Mouse (Mus musculus) cerebellum, adult 2 months (tissue): ENCODE measurements at regions not wholly inside any gene's neighbourhood (a gene's known extent, or its start where the extent isn't known, plus 50 kb on each side); places are given as distances from the start of the nearest gene placed in this dataset.

Source experiments
- DNase-seq, 2 experiments: peaks; one replicate each; pipeline ENCODE4 v3.0.0; 2021
- H3K27ac ChIP-seq: fragments of 200-500 bp; 2 replicates; pipeline ENCODE4 v1.5.1; 2012; ENCODE audit warnings: low read length, control low read depth, inconsistent platforms; ENCODE audit not compliant: insufficient read depth
- H3K27me3 ChIP-seq: fragments of 200-500 bp; 2 replicates; pipeline ENCODE4 v1.6.1; 2012; ENCODE audit warnings: inconsistent platforms, mild to moderate bottlenecking, low read length, moderate library complexity; ENCODE audit not compliant: control insufficient read depth, insufficient read depth
- H3K4me1 ChIP-seq: fragments of 200-500 bp; 2 replicates; pipeline ENCODE4 v1.6.1; 2011; ENCODE audit warnings: low read length; ENCODE audit not compliant: control insufficient read depth, insufficient read depth
- H3K4me3 ChIP-seq: fragments of 200-500 bp; replicated peaks from 2 replicates; pipeline ENCODE3; 2011; ENCODE audit warnings: mild to moderate bottlenecking, low read depth, low read length, control low read depth; ENCODE audit not compliant: insufficient read depth
- CTCF ChIP-seq: fragments of 200-500 bp; IDR thresholded peaks from 2 replicates; pipeline ENCODE4 v1.5.1; 2011; ENCODE audit warnings: low read depth, mild to moderate bottlenecking, control low read depth, low read length, moderate library complexity, borderline replicate concordance; ENCODE audit not compliant: insufficient read depth
- POLR2A ChIP-seq: fragments of 200-500 bp; IDR thresholded peaks from 2 replicates; pipeline ENCODE4 v1.6.1; 2011; ENCODE audit warnings: low read length, control low read depth, borderline replicate concordance; ENCODE audit not compliant: insufficient read depth
- WGBS: fragments of 180-500 bp; shearing (Covaris S2); methylation state at CpG from one replicate; pipeline ENCODE4 v1.1.7; 2018; 5-methylcytosine and 5-hydroxymethylcytosine counted together

DNA sequence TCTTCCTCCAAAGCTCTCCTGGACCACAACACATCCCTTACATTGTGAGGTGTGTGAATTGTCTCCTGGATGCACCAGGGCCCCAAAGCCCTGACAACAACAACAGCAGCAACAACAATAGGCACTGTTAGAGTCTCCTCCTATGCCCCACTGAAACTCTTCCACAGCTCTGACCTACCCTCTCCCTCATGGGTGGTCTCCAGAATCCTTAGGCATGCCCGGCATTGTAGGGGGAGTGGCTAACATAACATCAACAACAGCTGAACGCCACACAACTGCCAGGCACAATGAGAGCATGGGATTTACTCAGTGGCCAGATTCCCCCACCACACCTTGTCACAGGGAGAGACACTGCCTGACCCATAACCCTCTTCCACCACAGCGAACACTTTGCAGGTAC, 223.2 kb downstream of the 3110018I06Rik start:
- TF ChIP-seq POLR2A (no peak), CTCF (no peak)
- Histone ChIP-seq H3K27me3 (no peaks in the 10 kb centered on the region), H3K27ac (no peak overlapping the region), H3K4me1 (0 out of 2 replicates have a peak, but pooled peaks cover 4% of the 10 kb centered on the region), H3K4me3 (no peak overlapping the region)
- no peak for DNase-seq
- whole genome bisulfite sequencing, result 60% methylated on average over 3 of the region's 3 CpGs

DNA sequence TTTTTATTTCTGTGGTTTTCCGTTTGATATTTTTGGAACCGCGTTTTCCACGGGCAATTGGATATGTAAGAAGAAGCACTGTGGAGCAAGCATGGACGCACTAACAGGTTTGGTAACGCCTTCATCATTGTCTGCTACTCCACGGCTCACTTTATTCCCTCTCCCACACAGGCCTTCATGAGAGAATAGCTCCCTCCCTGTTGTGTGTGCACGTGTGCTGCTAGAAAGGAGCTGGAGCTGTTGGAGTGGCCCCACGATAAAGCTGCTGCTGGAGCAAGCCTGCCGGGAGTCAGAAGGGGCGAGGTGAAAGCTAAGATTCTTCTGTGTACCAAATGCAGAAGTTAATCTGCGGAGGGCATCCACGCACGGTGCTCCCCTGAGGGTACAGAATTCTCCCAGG, 224.8 kb downstream of the 3110018I06Rik start:
- 78% methylated on average over 14 of the region's 14 CpGs for WGBS
- Histone ChIP-seq H3K4me3 (no peak overlapping the region), H3K27ac (no peak overlapping the region), H3K27me3 (no peaks in the 10 kb centered on the region), H3K4me1 (0 out of 2 replicates have a peak, but pooled peaks cover 4% of the 10 kb centered on the region)
- TF ChIP-seq POLR2A, result no peak
- no peak for TF ChIP-seq CTCF
- no peak for DNase-seq

DNA sequence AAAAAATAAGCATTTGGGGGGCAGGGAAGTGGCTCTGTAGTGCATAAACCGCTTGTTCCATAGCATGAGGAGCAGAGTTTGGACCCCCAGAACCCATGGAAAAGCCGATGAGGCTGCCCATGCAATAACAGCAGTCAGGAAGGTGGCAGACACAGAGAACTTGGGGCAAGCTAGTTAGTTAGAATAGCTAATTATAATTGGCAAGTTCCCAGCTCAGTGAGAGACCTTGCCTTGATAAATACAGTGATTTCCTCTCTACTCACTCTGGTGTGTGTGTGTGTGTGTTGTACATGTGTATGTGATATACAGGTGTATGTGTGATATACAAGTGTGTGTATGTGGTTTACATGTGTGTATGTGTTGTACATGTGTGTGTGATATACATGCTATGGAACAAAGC, 226.4 kb downstream of the 3110018I06Rik start:
- DNase-seq, result no peak
- Histone ChIP-seq H3K27ac (no peak overlapping the region), H3K4me3 (no peak overlapping the region), H3K27me3 (no peaks in the 10 kb centered on the region), H3K4me1 (0 out of 2 replicates have a peak, but pooled peaks cover 4% of the 10 kb centered on the region)
- TF ChIP-seq POLR2A, result no peak
- no peak for TF ChIP-seq CTCF
- 89% methylated on average over 2 of the region's 2 CpGs for WGBS

DNA sequence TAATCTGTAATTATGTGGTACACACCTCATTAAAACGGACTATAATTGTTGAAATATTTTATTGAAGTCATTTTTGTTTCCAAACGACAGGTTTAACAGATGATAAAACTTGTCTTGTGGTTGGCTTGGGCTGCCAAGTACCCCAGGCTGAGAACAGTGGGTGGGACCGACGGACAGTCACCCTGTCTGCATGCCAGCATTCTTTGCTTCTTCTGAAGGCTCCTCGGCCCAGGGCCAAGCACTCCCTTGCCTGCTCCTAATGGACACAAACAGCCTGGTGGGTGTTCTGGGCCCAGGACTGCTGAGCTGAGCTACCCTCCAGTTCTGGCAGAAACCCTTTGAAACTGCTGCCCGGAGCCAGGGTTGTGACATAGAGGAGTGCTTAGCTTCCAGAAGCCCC, 227.4 kb downstream of the 3110018I06Rik start:
- WGBS, result 5% methylated on average over 6 of the region's 6 CpGs
- TF ChIP-seq POLR2A (no peak), CTCF (no peak)
- DNase-seq, result peak in 1 of 2 experiments; percentile 17
- Histone ChIP-seq H3K27me3 (no peaks in the 10 kb centered on the region), H3K27ac (no peak overlapping the region), H3K4me3 (no peak overlapping the region), H3K4me1 (0 out of 2 replicates have a peak, but pooled peaks cover 4% of the 10 kb centered on the region)

DNA sequence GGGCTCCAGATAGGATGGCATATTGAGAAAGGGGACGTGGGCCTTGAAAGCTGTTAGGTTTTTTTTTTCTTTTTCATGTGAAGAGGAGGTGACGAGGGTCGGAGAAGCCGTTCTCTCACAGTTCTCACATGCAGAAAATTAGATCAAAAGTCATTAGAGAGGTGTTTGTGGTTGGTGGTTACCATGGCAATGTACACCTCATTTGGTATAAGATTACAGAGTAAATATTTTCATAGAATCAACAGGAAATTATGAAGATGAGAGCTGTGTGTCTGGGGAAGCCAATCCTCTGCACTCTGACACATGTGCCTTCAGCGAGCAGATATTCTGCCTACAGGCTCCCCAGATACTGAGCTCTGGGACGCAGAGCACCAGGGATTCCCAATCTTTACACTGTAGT, 232.5 kb downstream of the 3110018I06Rik start:
- Histone ChIP-seq H3K4me1 (0 out of 2 replicates have a peak, but pooled peaks cover 2% of the 10 kb centered on the region), H3K4me3 (no peak overlapping the region), H3K27me3 (no peaks in the 10 kb centered on the region; the same call in 1 of the 2 replicates), H3K27ac (no peak overlapping the region)
- no peak for TF ChIP-seq POLR2A
- TF ChIP-seq CTCF, result no peak
- no peak for DNase-seq
- WGBS, result 90% methylated on average over 6 of the region's 6 CpGs

DNA sequence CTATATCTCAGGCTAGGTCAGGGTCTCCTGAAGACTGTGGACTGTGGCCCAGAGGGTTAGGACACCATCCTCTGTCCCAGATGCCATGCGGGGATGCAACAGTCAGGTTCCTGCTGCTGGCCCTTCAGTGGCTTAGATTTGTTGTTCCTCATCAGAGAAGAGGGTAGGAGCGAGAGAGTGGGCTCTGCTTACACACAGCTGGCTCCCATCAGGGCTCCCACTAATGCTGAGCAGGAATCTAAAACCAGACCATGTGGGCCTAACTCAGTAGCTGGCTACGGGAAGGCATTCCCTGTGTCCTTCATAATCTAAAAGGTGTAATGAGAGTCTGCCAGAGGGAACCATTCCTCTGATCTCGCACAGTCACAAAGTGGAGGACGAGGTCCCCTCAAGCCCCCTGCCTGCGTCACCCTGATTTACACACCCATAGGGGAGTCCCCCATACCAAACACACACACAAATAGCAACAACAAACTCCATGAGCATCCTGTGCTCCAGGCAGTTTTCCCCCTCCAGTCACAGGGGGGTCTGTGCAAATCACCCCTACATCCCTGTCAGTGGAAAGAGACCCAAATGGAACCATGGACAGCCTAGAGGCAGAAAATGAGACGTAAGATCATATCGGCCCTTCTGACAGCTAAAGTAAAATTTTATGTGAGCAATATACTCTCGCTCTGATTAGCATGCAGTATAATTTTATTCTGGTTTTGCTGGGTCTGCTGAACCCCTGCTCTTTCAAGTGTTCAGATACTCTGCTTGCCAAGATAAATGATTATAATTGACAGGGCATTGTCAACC, 234.8 kb downstream of the 3110018I06Rik start:
- no peak for TF ChIP-seq CTCF
- TF ChIP-seq POLR2A, result no peak
- no peak for DNase-seq
- Histone ChIP-seq H3K27me3 (no peaks in the 10 kb centered on the region; the same call in 1 of the 2 replicates), H3K4me1 (no peaks in the 10 kb centered on the region), H3K4me3 (no peak overlapping the region), H3K27ac (no peak overlapping the region)
- WGBS, result 93% methylated on average over 9 of the region's 9 CpGs

DNA sequence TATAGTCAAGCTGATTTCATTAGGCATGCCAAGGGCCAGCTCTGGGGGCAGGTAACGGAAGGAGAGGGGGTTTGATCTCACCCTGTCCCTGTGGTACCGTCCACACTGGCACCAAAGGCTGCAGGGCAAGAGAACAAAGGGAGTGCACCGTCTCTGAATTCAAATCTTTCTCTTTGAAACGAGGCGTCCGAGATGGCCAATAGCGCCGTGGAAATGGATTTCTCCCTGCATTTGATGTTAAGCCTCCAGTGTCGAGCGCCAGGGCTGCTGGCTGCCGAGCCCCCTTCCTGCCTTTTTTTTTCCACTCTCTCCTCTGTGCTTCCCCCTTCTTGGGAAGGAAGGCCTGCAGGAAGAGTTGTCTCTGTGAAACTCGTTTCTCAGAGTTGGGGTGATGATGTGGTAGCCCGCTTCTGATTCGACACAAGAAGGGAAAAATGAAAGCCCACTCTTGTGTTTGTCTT, 235.5 kb downstream of the 3110018I06Rik start:
- no peak overlapping the region for H3K27ac ChIP-seq
- H3K4me3 ChIP-seq, result no peak overlapping the region
- 42% methylated on average over 14 of the region's 14 CpGs for WGBS
- H3K4me1 ChIP-seq, result no peaks in the 10 kb centered on the region
- TF ChIP-seq CTCF (no peak), POLR2A (no peak)
- no peak for DNase-seq
- H3K27me3 ChIP-seq, result no peaks in the 10 kb centered on the region; the same call in 1 of the 2 replicates

DNA sequence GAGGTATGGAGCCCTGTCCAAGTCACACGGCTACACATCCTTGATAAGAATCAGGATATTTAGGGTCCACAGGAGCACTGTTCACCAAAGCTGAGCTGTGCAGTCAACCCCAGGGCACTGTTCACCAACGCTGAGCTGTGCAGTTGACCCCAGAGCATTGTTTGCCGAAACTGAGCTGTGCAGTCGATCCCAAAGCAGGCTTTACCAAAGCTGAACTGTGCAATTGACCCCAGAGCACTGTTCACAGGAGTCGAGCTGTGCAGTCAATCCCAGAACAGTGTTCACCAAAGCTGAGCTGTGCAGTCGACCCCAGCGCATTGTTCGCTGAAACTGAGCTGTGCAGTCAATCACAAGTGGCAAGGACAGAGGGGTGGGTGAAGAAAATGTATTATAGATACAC, 236.0 kb downstream of the 3110018I06Rik start:
- Histone ChIP-seq H3K4me1 (no peaks in the 10 kb centered on the region), H3K4me3 (no peak overlapping the region), H3K27me3 (no peaks in the 10 kb centered on the region; the same call in 1 of the 2 replicates), H3K27ac (no peak overlapping the region)
- no peak for DNase-seq
- 57% methylated on average over 8 of the region's 8 CpGs for WGBS
- TF ChIP-seq POLR2A, result no peak
- no peak for TF ChIP-seq CTCF
